Mouse (Mus musculus) heart, embryonic 15.5 days (tissue): ENCODE measurements around the gene S100b. TPM values are rescaled to one million over a fixed set of nuclear protein-coding genes. Genes with fewer than 3 reads are reported as not detected.

ENCODE experiments used
- ATAC-seq: fragments of 200-750 bp; cut with Nextera tagmentation; replicated peaks from 2 replicates; pipeline ENCODE4 v1.8.0; 2017; ENCODE audit warnings: low read depth, moderate TSS enrichment; ENCODE audit not compliant: insufficient number of reproducible peaks, insufficient read depth, low FRiP score
- H3K27ac ChIP-seq: fragments of 300-500 bp; sonication (generic); 2 replicates; pipeline ENCODE4 v1.5.1; 2015; ENCODE audit warnings: mild to moderate bottlenecking, inconsistent platforms
- H3K27me3 ChIP-seq: fragments of 300-500 bp; sonication (generic); 2 replicates; pipeline ENCODE4 v1.6.1; 2015; ENCODE audit warnings: inconsistent platforms
- H3K36me3 ChIP-seq: fragments of 300-500 bp; sonication (generic); 2 replicates; pipeline ENCODE4 v1.6.1; 2015; ENCODE audit warnings: mild to moderate bottlenecking, inconsistent platforms
- H3K4me1 ChIP-seq: fragments of 300-500 bp; sonication (generic); replicated peaks from 2 replicates; pipeline ENCODE4 v1.6.1; 2015; ENCODE audit warnings: inconsistent platforms
- H3K4me2 ChIP-seq: fragments of 300-500 bp; sonication (generic); 2 replicates; pipeline ENCODE4 v1.6.1; 2015; ENCODE audit warnings: inconsistent platforms, mild to moderate bottlenecking, moderate library complexity
- H3K4me3 ChIP-seq: fragments of 300-500 bp; sonication (generic); 2 replicates; pipeline ENCODE4 v1.5.1; 2015; ENCODE audit warnings: mild to moderate bottlenecking, inconsistent platforms
- H3K9ac ChIP-seq: fragments of 300-500 bp; sonication (generic); 2 replicates; pipeline ENCODE4 v1.6.1; 2015; ENCODE audit warnings: mild to moderate bottlenecking, inconsistent platforms
- H3K9me3 ChIP-seq: fragments of 300-500 bp; sonication (generic); replicated peaks from 2 replicates; pipeline ENCODE4 v1.6.1; 2016; ENCODE audit warnings: inconsistent platforms
- WGBS: fragments of 180-500 bp; shearing (Covaris S2); methylation state at CpG from one replicate; pipeline ENCODE4 v1.1.7; 2015; ENCODE audit warnings: mixed read lengths; 5-methylcytosine and 5-hydroxymethylcytosine counted together
- polyA plus RNA-seq: library from polyadenylated mRNA; unstranded; fragments of >200 nt; fragmentation: Nextera tagmentation; extraction: Ambion mirVana; gene quantifications from 2 replicates; pipeline ENCODE4 v1.2.1, GENCODE M21; 2015

Gene S100b
- 0.83 and 0.87 TPM in 2 replicates for polyA plus RNA-seq

- ATAC-seq = peak; percentile 53; the same call in 1 of the 2 replicates
Measured at GRCm38 (mm10) chr10:76253536-76253935, at the start of gene S100b. Gene S100b, plus strand, starts transcription at chr10:76253853.

GRCm38 (mm10) chr10:76207262-76207796 is 46.3 kb upstream of the S100b start:
- no peaks in the 10 kb centered on the region for H3K4me1 ChIP-seq
- no peak overlapping the region for H3K9ac ChIP-seq
- no peak overlapping the region for H3K4me3 ChIP-seq
- H3K27me3 ChIP-seq = no peaks in the 10 kb centered on the region; the same call in 1 of the 2 replicates
- H3K9me3 ChIP-seq = no peaks in the 10 kb centered on the region
- peaks cover 28% of the 10 kb centered on the region for H3K36me3 ChIP-seq
- no peak overlapping the region for H3K27ac ChIP-seq
- no peak for ATAC-seq
- WGBS = 89% methylated on average over 13 of the region's 13 CpGs
- H3K4me2 ChIP-seq = no peak overlapping the region

More at GRCm38 (mm10) chr10:76253536-76253935, at the start of gene S100b:
- Histone ChIP-seq H3K9me3 (no peaks in the 10 kb centered on the region), H3K4me1 (peaks cover 21% of the 10 kb centered on the region), H3K27me3 (no peaks in the 10 kb centered on the region), H3K36me3 (no peaks in the 10 kb centered on the region), H3K4me3 (no peak within 1 kb of the TSS), H3K27ac (no peak within 1 kb of the TSS), H3K4me2 (no peak within 1 kb of the TSS), H3K9ac (no peak within 1 kb of the TSS)
- WGBS = 39% methylated on average over 4 of the region's 4 CpGs

GRCm38 (mm10) chr10:76209241-76209640 is 44.4 kb upstream of the S100b start:
- Histone ChIP-seq H3K27me3 (no peaks in the 10 kb centered on the region), H3K9me3 (0 out of 2 replicates have a peak, but pooled peaks cover 3% of the 10 kb centered on the region), H3K36me3 (peaks cover 42% of the 10 kb centered on the region), H3K27ac (no peak overlapping the region), H3K4me2 (no peak overlapping the region), H3K4me1 (no peaks in the 10 kb centered on the region), H3K9ac (no peak overlapping the region), H3K4me3 (no peak overlapping the region)
- WGBS = 91% methylated on average over 8 of the region's 8 CpGs
- no peak for ATAC-seq

GRCm38 (mm10) chr10:76210806-76211205 is 42.8 kb upstream of the S100b start:
- H3K9ac ChIP-seq = no peak overlapping the region
- 93% methylated on average over 7 of the region's 7 CpGs for WGBS
- H3K4me2 ChIP-seq = no peak overlapping the region
- H3K36me3 ChIP-seq = peaks cover 58% of the 10 kb centered on the region
- H3K4me1 ChIP-seq = no peaks in the 10 kb centered on the region
- 0 out of 2 replicates have a peak, but pooled peaks cover 12% of the 10 kb centered on the region for H3K9me3 ChIP-seq
- no peaks in the 10 kb centered on the region for H3K27me3 ChIP-seq
- no peak for ATAC-seq
- no peak overlapping the region for H3K27ac ChIP-seq
- H3K4me3 ChIP-seq = no peak overlapping the region

GRCm38 (mm10) chr10:76212121-76212520 is 41.5 kb upstream of the S100b start:
- no peaks in the 10 kb centered on the region for H3K27me3 ChIP-seq
- peaks cover 68% of the 10 kb centered on the region for H3K36me3 ChIP-seq

GRCm38 (mm10) chr10:76214161-76214560 is 39.5 kb upstream of the S100b start:
- ATAC-seq = no peak
- H3K36me3 ChIP-seq = peaks cover 56% of the 10 kb centered on the region
- no peak overlapping the region for H3K4me2 ChIP-seq
- no peak overlapping the region for H3K9ac ChIP-seq
- 0 out of 2 replicates have a peak, but pooled peaks cover 12% of the 10 kb centered on the region for H3K9me3 ChIP-seq
- no peak overlapping the region for H3K27ac ChIP-seq
- H3K4me3 ChIP-seq = no peak overlapping the region
- H3K4me1 ChIP-seq = no peaks in the 10 kb centered on the region
- no peaks in the 10 kb centered on the region for H3K27me3 ChIP-seq
- WGBS = 88% methylated on average over 4 of the region's 4 CpGs

More at GRCm38 (mm10) chr10:76212121-76212520, 41.5 kb upstream of the S100b start:
- Histone ChIP-seq H3K27ac (no peak overlapping the region), H3K9ac (no peak overlapping the region), H3K4me1 (no peaks in the 10 kb centered on the region), H3K4me2 (no peak overlapping the region), H3K9me3 (0 out of 2 replicates have a peak, but pooled peaks cover 12% of the 10 kb centered on the region), H3K4me3 (no peak overlapping the region)
- no peak for ATAC-seq
- WGBS = 89% methylated on average over 6 of the region's 6 CpGs

GRCm38 (mm10) chr10:76217056-76217455 is 36.6 kb upstream of the S100b start:
- 93% methylated on average over 17 of the region's 17 CpGs for WGBS
- no peak overlapping the region for H3K27ac ChIP-seq
- 0 out of 2 replicates have a peak, but pooled peaks cover 12% of the 10 kb centered on the region for H3K9me3 ChIP-seq
- H3K27me3 ChIP-seq = no peaks in the 10 kb centered on the region
- no peak; the same call in 1 of the 2 replicates for ATAC-seq
- H3K4me2 ChIP-seq = no peak overlapping the region
- H3K9ac ChIP-seq = no peak overlapping the region
- H3K36me3 ChIP-seq = peaks cover 65% of the 10 kb centered on the region
- no peaks in the 10 kb centered on the region for H3K4me1 ChIP-seq
- H3K4me3 ChIP-seq = no peak overlapping the region

GRCm38 (mm10) chr10:76218240-76218639 is 35.4 kb upstream of the S100b start:
- no peak overlapping the region for H3K9ac ChIP-seq
- no peak for ATAC-seq

GRCm38 (mm10) chr10:76225944-76226343 is 27.7 kb upstream of the S100b start:
- Histone ChIP-seq H3K4me1 (no peaks in the 10 kb centered on the region), H3K4me3 (no peak overlapping the region), H3K9ac (no peak overlapping the region), H3K9me3 (no peaks in the 10 kb centered on the region), H3K27ac (no peak overlapping the region), H3K36me3 (peaks cover 25% of the 10 kb centered on the region), H3K4me2 (no peak overlapping the region), H3K27me3 (no peaks in the 10 kb centered on the region)
- WGBS = 93% methylated on average over 11 of the region's 11 CpGs
- ATAC-seq = no peak

More at GRCm38 (mm10) chr10:76218240-76218639, 35.4 kb upstream of the S100b start:
- no peak overlapping the region for H3K27ac ChIP-seq
- H3K4me1 ChIP-seq = no peaks in the 10 kb centered on the region
- no peak overlapping the region for H3K4me2 ChIP-seq
- no peaks in the 10 kb centered on the region for H3K27me3 ChIP-seq
- 0 out of 2 replicates have a peak, but pooled peaks cover 12% of the 10 kb centered on the region for H3K9me3 ChIP-seq
- H3K4me3 ChIP-seq = no peak overlapping the region
- H3K36me3 ChIP-seq = peaks cover 61% of the 10 kb centered on the region
- WGBS = 75% methylated on average over 9 of the region's 9 CpGs

GRCm38 (mm10) chr10:76229627-76230026 is 24.0 kb upstream of the S100b start:
- no peaks in the 10 kb centered on the region for H3K4me1 ChIP-seq
- H3K9me3 ChIP-seq = no peaks in the 10 kb centered on the region
- no peaks in the 10 kb centered on the region for H3K27me3 ChIP-seq
- no peak overlapping the region for H3K9ac ChIP-seq
- no peak overlapping the region for H3K27ac ChIP-seq
- no peak overlapping the region for H3K4me3 ChIP-seq
- no peak for ATAC-seq
- 66% methylated on average over 1 of the region's 1 CpGs for WGBS
- H3K4me2 ChIP-seq = no peak overlapping the region
- H3K36me3 ChIP-seq = peaks cover 7% of the 10 kb centered on the region

- Histone ChIP-seq H3K27me3 (no peaks in the 10 kb centered on the region), H3K36me3 (0 out of 2 replicates have a peak, but pooled peaks cover 3% of the 10 kb centered on the region), H3K4me2 (peak within 1 kb of the TSS; percentile 87), H3K4me3 (peak within 1 kb of the TSS; percentile 83), H3K4me1 (peaks cover 20% of the 10 kb centered on the region), H3K9ac (peak within 1 kb of the TSS; percentile 76), H3K9me3 (no peaks in the 10 kb centered on the region), H3K27ac (peak within 1 kb of the TSS; percentile 89)
- ATAC-seq = peak; percentile 97
- under 1% methylated on average over 47 of the region's 47 CpGs for WGBS
Measured at GRCm38 (mm10) chr10:76237341-76238225, 16.1 kb upstream of the S100b start, which contains the start of gene Prmt2. Gene Prmt2, minus strand, starts transcription at chr10:76237865.
